Mouse (Mus musculus) gastrocnemius, postnatal 25 days (tissue): ENCODE data around the gene Elmsan1. TPM values are rescaled to one million over a fixed set of nuclear protein-coding genes. Genes with fewer than 3 reads are reported as not detected.

Experiments
- total RNA-seq, 2 experiments: library from RNA; stranded (reverse); gene quantifications; 1 replicate in 1 of 2; 2 replicates in 1 of 2; pipeline ENCODE4 v1.2.3; 2021

Elmsan1 gene
- total RNA-seq, 2 experiments from 2014 or later = 8.0 to 9.9 TPM

Other genes starting within 250 kb of the Elmsan1 start
- not detected for gene Heatr4, start 234.0 kb downstream of the Elmsan1 start, total RNA-seq
- gene Acot2, start 231.0 kb downstream of the Elmsan1 start, total RNA-seq = 10 to 100 TPM; 12.6 to 13.9 TPM
- 1 to 10 TPM in 1 of 2 experiments, under 1 TPM in 1; 0.83 to 4.1 TPM for gene Acot1, start 209.4 kb downstream of the Elmsan1 start, total RNA-seq
- gene Acot4, start 180.5 kb downstream of the Elmsan1 start, total RNA-seq = under 1 TPM; 0.05 to 0.43 TPM
- gene Gm49366, start 179.9 kb downstream of the Elmsan1 start, total RNA-seq = not detected
- gene Acot3, start 166.7 kb downstream of the Elmsan1 start, total RNA-seq = not detected
- not detected for gene Acot5, start 149.6 kb downstream of the Elmsan1 start, total RNA-seq
- gene Acot6, start 118.2 kb downstream of the Elmsan1 start, total RNA-seq = 1 to 10 TPM; 1.5 to 1.6 TPM
- 1 to 10 TPM; 6.9 to 7.2 TPM for gene Dnal1, start 104.5 kb downstream of the Elmsan1 start, total RNA-seq
- under 1 TPM; 0.10 to 0.24 TPM for gene Pnma1, start 70.4 kb downstream of the Elmsan1 start, total RNA-seq
- 10 to 100 TPM; 78.4 to 80.6 TPM for gene Ptgr2, start 66.4 kb upstream of the Elmsan1 start, total RNA-seq
- gene Zfp410, start 98.0 kb upstream of the Elmsan1 start, total RNA-seq = 10 to 100 TPM; 15.9 to 17.8 TPM
- 10 to 100 TPM; 25.5 to 28.8 TPM for gene Coq6, start 142.8 kb upstream of the Elmsan1 start, total RNA-seq
- under 1 TPM; 0.64 to 0.83 TPM for gene Fam161b, start 143.0 kb upstream of the Elmsan1 start, total RNA-seq
- 10 to 100 TPM; 11.3 to 16.7 TPM for gene Entpd5, start 190.1 kb upstream of the Elmsan1 start, total RNA-seq
- gene Bbof1, start 190.2 kb upstream of the Elmsan1 start, total RNA-seq = 1 to 10 TPM; 1.2 to 1.7 TPM
- gene Rnf113a2, start 198.3 kb upstream of the Elmsan1 start, total RNA-seq = 1 to 10 TPM; 6.1 to 6.4 TPM
- gene Aldh6a1, start 232.1 kb upstream of the Elmsan1 start, total RNA-seq = 10 to 100 TPM; 78.8 to 88.1 TPM
- gene Lin52, start 232.5 kb upstream of the Elmsan1 start, total RNA-seq = 1 to 10 TPM; 7.4 to 8.5 TPM